Mouse (Mus musculus): ENCODE data around the gene Gm10310. TPM values are rescaled to one million over a fixed set of nuclear protein-coding genes. Genes with fewer than 3 reads are reported as not detected.
"Not testable (repeated sequence)": the region's sequence is repeated elsewhere in the genome, so short reads cannot be mapped to it uniquely, and the experiment has no call there.

Gene Gm10310
- not detected in 2 replicates for polyA plus RNA-seq (2015; fragmentation: Nextera tagmentation; extraction: Ambion mirVana)

- H3K4me1 ChIP-seq (ENCODE audit: control insufficient read depth, insufficient read depth, low read length); H3K27ac ChIP-seq (ENCODE audit: low read length); ATAC-seq; H3K4me2 ChIP-seq (ENCODE audit: low read depth, low read length); H3K4me3 ChIP-seq (ENCODE audit: low read length); H3K27me3 ChIP-seq (replicated peaks; ENCODE audit: control insufficient read depth, insufficient read depth, low read length); H3K36me3 ChIP-seq (ENCODE audit: control insufficient read depth, insufficient read depth, low read length); H3K9me3 ChIP-seq (ENCODE audit: control insufficient read depth, low read length); H3K9ac ChIP-seq (ENCODE audit: low read depth, low read length): not testable (repeated sequence)
- WGBS = no CpG with 5 or more reads among the region's 1 CpGs
These were observed at the start of gene Gm10310 for GRCm38 (mm10) chr10:129984962-129985361. TSS of gene Gm10310 (minus strand) at chr10:129985062.

GRCm38 (mm10) chr10:130030048-130030447, 45.2 kb upstream of the Gm10310 start, which contains the start of gene Olfr821:
TSS of gene Olfr821 (plus strand) at chr10:130030348.
- no peak for ATAC-seq
- Histone ChIP-seq H3K9ac (ENCODE audit: low read depth, low read length) (no peak within 1 kb of the TSS), H3K9me3 (ENCODE audit: control insufficient read depth, low read length) (no peaks in the 10 kb centered on the region), H3K27ac (ENCODE audit: low read length) (no peak within 1 kb of the TSS), H3K36me3 (ENCODE audit: control insufficient read depth, insufficient read depth, low read length) (no peaks in the 10 kb centered on the region), H3K4me3 (ENCODE audit: low read length) (no peak within 1 kb of the TSS), H3K4me2 (ENCODE audit: low read depth, low read length) (no peak within 1 kb of the TSS), H3K4me1 (ENCODE audit: control insufficient read depth, insufficient read depth, low read length) (no peaks in the 10 kb centered on the region), H3K27me3 (replicated peaks; ENCODE audit: control insufficient read depth, insufficient read depth, low read length) (no peaks in the 10 kb centered on the region)

- H3K9ac ChIP-seq (ENCODE audit: low read depth, low read length) = no peak within 1 kb of the TSS
- H3K4me3 ChIP-seq (ENCODE audit: low read length) = no peak within 1 kb of the TSS
- no peaks in the 10 kb centered on the region for H3K27me3 ChIP-seq (replicated peaks; ENCODE audit: control insufficient read depth, insufficient read depth, low read length)
- no peak for ATAC-seq
- no peak within 1 kb of the TSS for H3K4me2 ChIP-seq (ENCODE audit: low read depth, low read length)
- no peaks in the 10 kb centered on the region for H3K9me3 ChIP-seq (ENCODE audit: control insufficient read depth, low read length)
- H3K4me1 ChIP-seq (ENCODE audit: control insufficient read depth, insufficient read depth, low read length) = no peaks in the 10 kb centered on the region
- no peak within 1 kb of the TSS for H3K27ac ChIP-seq (ENCODE audit: low read length)
- H3K36me3 ChIP-seq (ENCODE audit: control insufficient read depth, insufficient read depth, low read length) = no peaks in the 10 kb centered on the region
These were observed 27.5 kb upstream of the Gm10310 start, which contains the start of gene Olfr820 for GRCm38 (mm10) chr10:130012321-130012720. TSS of gene Olfr820 (plus strand) at chr10:130012621.

GRCm38 (mm10) chr10:130005366-130005765, 20.5 kb upstream of the Gm10310 start:
- H3K9me3 ChIP-seq (ENCODE audit: control insufficient read depth, low read length); H3K27me3 ChIP-seq (replicated peaks; ENCODE audit: control insufficient read depth, insufficient read depth, low read length); ATAC-seq; H3K36me3 ChIP-seq (ENCODE audit: control insufficient read depth, insufficient read depth, low read length); H3K4me2 ChIP-seq (ENCODE audit: low read depth, low read length); H3K4me3 ChIP-seq (ENCODE audit: low read length); H3K9ac ChIP-seq (ENCODE audit: low read depth, low read length); H3K4me1 ChIP-seq (ENCODE audit: control insufficient read depth, insufficient read depth, low read length); H3K27ac ChIP-seq (ENCODE audit: low read length): not testable (repeated sequence)
- WGBS = 88% methylated on average over 4 of the region's 4 CpGs

GRCm38 (mm10) chr10:130004104-130004503, 19.2 kb upstream of the Gm10310 start:
- not testable (repeated sequence) for ATAC-seq; H3K27me3 ChIP-seq (replicated peaks; ENCODE audit: control insufficient read depth, insufficient read depth, low read length); H3K4me3 ChIP-seq (ENCODE audit: low read length); H3K9ac ChIP-seq (ENCODE audit: low read depth, low read length); H3K27ac ChIP-seq (ENCODE audit: low read length); H3K9me3 ChIP-seq (ENCODE audit: control insufficient read depth, low read length); H3K4me2 ChIP-seq (ENCODE audit: low read depth, low read length); H3K36me3 ChIP-seq (ENCODE audit: control insufficient read depth, insufficient read depth, low read length); H3K4me1 ChIP-seq (ENCODE audit: control insufficient read depth, insufficient read depth, low read length)
- WGBS = 83% methylated on average over 4 of the region's 4 CpGs

- H3K27me3 ChIP-seq (replicated peaks; ENCODE audit: control insufficient read depth, insufficient read depth, low read length); H3K4me2 ChIP-seq (ENCODE audit: low read depth, low read length); H3K9me3 ChIP-seq (ENCODE audit: control insufficient read depth, low read length); H3K4me1 ChIP-seq (ENCODE audit: control insufficient read depth, insufficient read depth, low read length); H3K27ac ChIP-seq (ENCODE audit: low read length); ATAC-seq; H3K36me3 ChIP-seq (ENCODE audit: control insufficient read depth, insufficient read depth, low read length); H3K9ac ChIP-seq (ENCODE audit: low read depth, low read length); H3K4me3 ChIP-seq (ENCODE audit: low read length): not testable (repeated sequence)
- WGBS = no CpG with 5 or more reads among the region's 3 CpGs
These were observed 3.0 kb downstream of the Gm10310 start for GRCm38 (mm10) chr10:129981867-129982266.

DNA sequence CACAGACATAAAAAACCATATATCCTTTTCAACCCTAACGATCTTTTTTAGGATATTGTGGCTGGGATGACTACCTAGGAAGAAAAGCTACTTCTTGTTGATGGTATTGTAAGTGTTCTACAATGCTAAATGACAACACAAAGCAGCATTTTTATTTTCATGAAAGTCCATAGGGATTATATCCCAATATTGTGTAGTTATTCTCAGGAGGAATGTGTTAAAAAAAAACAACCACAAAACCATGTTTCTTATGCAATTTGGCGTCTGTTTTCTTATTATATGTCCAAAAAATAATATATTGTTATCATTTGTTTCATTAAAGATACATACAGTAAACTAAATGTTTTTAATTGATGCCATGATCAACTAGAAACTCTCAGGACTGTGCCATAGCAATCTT, 8.8 kb downstream of the Gm10310 start, which contains the start of gene Olfr247:
Gene Olfr247, minus strand, starts transcription at position 101 of the 400 bp plus-strand sequence.
- H3K27me3 ChIP-seq (replicated peaks; ENCODE audit: control insufficient read depth, insufficient read depth, low read length); H3K9me3 ChIP-seq (ENCODE audit: control insufficient read depth, low read length); H3K4me3 ChIP-seq (ENCODE audit: low read length); H3K27ac ChIP-seq (ENCODE audit: low read length); H3K36me3 ChIP-seq (ENCODE audit: control insufficient read depth, insufficient read depth, low read length); ATAC-seq; H3K4me2 ChIP-seq (ENCODE audit: low read depth, low read length); H3K4me1 ChIP-seq (ENCODE audit: control insufficient read depth, insufficient read depth, low read length); H3K9ac ChIP-seq (ENCODE audit: low read depth, low read length): not testable (repeated sequence)
- no CpG with 5 or more reads among the region's 2 CpGs for WGBS

DNA sequence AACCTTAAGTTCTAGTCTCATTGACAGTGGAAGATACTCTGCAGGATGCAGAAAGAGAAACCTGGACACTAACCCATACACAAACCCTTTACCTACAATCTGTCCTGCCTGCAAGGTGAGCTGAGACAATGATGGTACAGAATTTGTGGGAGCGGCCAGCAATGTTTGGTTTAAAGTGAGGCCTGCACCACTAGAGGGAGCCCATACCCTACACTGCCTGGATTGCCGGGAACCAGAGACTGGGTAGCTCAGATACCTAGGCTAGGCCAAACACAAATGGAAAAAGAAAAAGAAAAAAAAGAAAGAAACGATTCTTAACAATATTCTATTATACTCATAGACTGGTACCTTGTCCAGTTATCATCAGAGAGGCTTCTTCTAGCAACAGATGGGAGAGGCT, 11.9 kb downstream of the Gm10310 start:
- WGBS = no CpG with 5 or more reads among the region's 3 CpGs
- not testable (repeated sequence) for H3K4me1 ChIP-seq (ENCODE audit: control insufficient read depth, insufficient read depth, low read length); H3K4me3 ChIP-seq (ENCODE audit: low read length)

GRCm38 (mm10) chr10:129967166-129967565, 17.7 kb downstream of the Gm10310 start, which contains the start of gene Olfr819:
TSS of gene Olfr819 (minus strand) at chr10:129967266.
- not testable (repeated sequence) for H3K27ac ChIP-seq (ENCODE audit: low read length); H3K9me3 ChIP-seq (ENCODE audit: control insufficient read depth, low read length); H3K4me2 ChIP-seq (ENCODE audit: low read depth, low read length); H3K27me3 ChIP-seq (replicated peaks; ENCODE audit: control insufficient read depth, insufficient read depth, low read length); H3K9ac ChIP-seq (ENCODE audit: low read depth, low read length); H3K4me3 ChIP-seq (ENCODE audit: low read length); ATAC-seq; H3K4me1 ChIP-seq (ENCODE audit: control insufficient read depth, insufficient read depth, low read length); H3K36me3 ChIP-seq (ENCODE audit: control insufficient read depth, insufficient read depth, low read length)
- 80% methylated on average over 2 of the region's 2 CpGs for WGBS

More for the DNA sequence above, 11.9 kb downstream of the Gm10310 start:
- H3K9ac ChIP-seq (ENCODE audit: low read depth, low read length); H3K4me2 ChIP-seq (ENCODE audit: low read depth, low read length); H3K27me3 ChIP-seq (replicated peaks; ENCODE audit: control insufficient read depth, insufficient read depth, low read length); H3K27ac ChIP-seq (ENCODE audit: low read length); H3K36me3 ChIP-seq (ENCODE audit: control insufficient read depth, insufficient read depth, low read length); H3K9me3 ChIP-seq (ENCODE audit: control insufficient read depth, low read length): not testable (repeated sequence)
- peak; percentile 56; the same call in 1 of the 2 replicates for ATAC-seq

DNA sequence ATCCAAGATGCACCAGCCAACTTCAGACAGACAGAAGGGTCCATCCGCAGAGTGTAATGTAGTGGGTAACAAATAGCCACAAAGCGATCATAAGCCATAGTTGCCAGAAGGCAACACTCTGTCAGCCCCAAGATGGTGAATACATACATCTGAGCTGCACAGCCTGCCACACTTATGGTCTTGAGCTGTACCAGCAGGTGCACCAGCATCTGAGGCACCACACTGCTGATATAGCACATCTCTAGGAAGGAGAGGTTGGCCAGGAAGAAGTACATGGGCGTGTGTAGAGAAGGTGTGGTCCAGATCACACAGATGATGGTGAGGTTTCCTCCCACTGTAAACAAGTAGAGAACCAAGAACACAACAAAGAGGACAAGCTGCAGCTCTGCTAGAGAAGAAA, 18.6 kb downstream of the Gm10310 start:
- H3K36me3 ChIP-seq (ENCODE audit: control insufficient read depth, insufficient read depth, low read length); H3K27me3 ChIP-seq (replicated peaks; ENCODE audit: control insufficient read depth, insufficient read depth, low read length); H3K9me3 ChIP-seq (ENCODE audit: control insufficient read depth, low read length); H3K27ac ChIP-seq (ENCODE audit: low read length); H3K4me3 ChIP-seq (ENCODE audit: low read length); H3K4me1 ChIP-seq (ENCODE audit: control insufficient read depth, insufficient read depth, low read length); H3K4me2 ChIP-seq (ENCODE audit: low read depth, low read length); ATAC-seq; H3K9ac ChIP-seq (ENCODE audit: low read depth, low read length): not testable (repeated sequence)
- 85% methylated on average over 2 of the region's 3 CpGs for whole genome bisulfite sequencing
